Mouse (Mus musculus) hematopoietic stem cell, adult 5-6 weeks (primary cell): Measurements from ENCODE around the gene Sparc. TPM values are rescaled to one million over a fixed set of nuclear protein-coding genes. Genes with fewer than 3 reads are reported as not detected.

ENCODE experiments used
- ATAC-seq, 2 experiments: fragments of 125-278 bp in 1 of 2; replicated peaks in 1 of 2; 2 replicates each; pipeline ENCODE4 v1.8.0; 2016 to 2017; ENCODE audit warnings: inconsistent platforms in 2 of 2, mild to moderate bottlenecking in 2 of 2, moderate number of reproducible peaks in 2 of 2, low read depth in 1 of 2, moderate TSS enrichment in 1 of 2; ENCODE audit not compliant: low FRiP score in 2 of 2, poor library complexity in 2 of 2, severe bottlenecking in 2 of 2, insufficient read depth in 1 of 2, low TSS enrichment in 1 of 2
- total RNA-seq: library from RNA; stranded (forward); fragments of 172-1452, 232-1000 nt; gene quantifications from 2 replicates; pipeline ENCODE4 v1.2.3, GENCODE M21; 2017

Gene Sparc
- total RNA-seq, 1 experiment from 2014 or later = 1.6 TPM

DNA sequence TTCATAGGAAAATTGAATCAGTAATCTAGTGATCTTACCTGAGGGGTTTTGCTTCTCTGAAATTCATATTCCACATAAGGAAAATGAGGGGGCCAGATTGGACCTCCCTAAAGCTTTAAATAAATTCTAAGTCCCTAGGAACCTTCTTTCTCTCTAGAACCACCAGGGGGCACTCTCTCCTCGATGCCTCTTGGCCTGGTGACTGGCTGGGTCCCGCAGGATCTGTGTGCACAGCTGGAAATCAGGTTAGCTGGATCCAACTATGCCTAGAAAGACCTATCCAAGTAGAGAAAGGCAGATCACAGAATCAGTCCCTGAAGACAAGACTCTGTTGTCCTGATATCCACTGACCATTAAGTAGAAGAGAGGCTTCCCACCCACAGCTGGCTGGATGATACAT lies 33.2 kb downstream of the Sparc start:
- no peak; a peak in 1 of 4 replicates for ATAC-seq

DNA sequence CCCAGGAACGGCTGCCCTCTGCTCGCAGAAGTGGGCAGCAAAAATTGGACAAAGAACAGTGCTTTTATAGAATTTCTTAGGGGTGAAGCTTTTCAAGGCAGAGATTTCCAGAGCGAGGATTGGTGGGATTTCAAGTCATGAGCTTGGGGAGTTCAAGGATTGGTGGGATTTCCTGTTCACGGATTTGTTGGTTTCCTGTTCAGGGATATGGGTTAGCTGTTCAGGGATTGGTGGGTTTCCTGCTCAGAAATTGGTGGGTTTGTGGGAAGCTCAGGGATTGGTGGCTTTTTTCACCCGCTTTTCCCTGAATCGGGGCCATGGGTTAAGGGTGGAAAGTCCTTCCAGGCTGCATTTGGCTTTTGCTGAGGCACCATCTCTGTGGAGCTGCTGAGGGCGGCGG lies 35.4 kb downstream of the Sparc start:
- no peak for ATAC-seq

DNA sequence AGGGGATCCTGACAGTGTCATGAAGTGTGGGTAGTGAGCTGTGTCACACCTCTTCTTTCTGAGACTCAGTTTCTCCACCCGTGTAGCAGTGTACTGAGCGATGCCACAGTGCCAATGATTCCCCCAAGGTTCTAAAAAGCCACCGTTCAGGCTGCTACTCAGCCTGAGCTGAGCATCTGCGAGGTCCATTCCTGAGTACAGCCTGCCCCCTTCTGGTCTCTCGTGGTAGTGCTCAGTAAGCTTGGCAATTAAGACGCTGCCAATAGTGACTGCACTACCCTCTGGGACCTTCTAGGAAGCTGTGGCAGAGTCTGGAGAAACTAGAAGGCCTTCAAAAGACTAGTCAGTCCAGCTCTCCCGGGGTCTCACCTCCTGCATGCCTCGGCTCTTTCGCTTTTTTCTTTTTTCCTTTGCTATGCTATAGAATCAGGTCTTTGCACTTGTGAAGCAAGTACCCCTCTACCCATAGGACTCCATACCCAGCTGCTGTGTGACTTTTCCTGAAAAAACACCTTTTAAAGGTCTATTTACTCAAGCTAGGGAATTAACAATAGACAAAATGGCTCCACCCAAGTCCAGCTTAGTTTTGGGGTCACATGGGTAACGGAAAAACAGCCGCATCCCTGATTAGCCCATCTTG lies 36.4 kb downstream of the Sparc start:
- peak; percentile 89 to 92 for ATAC-seq

DNA sequence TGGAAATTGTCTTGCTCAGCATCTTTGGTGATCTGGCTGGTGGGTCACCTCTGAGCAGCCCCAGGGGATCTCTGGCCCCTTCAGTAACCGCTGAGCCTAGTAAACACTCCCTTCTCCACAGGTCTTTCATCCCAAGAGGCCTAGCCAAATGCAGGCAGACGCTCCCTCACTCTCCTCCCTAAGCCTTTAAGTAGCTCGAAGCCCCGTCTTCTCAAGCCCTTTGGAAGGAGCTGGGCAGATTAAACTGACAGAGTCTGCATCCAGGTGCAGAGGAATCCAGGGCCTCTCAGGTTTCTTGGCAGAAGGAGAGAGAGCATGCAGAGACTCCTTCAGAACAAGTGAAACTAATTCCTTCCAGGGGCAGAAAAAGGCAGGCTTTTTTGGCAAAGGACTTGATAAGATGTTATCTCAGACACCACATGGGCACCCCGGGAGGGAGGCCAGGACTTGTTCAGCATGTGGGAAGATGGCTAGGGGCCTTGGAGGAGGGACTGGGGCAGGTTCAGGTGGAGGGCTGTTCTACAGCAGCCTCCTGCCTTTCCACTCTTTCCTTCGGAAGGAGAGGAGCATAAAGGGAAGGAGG lies 39.4 kb downstream of the Sparc start:
- ATAC-seq = 0 out of 4 replicates have a peak, but pooled peaks have one; percentile 16 to 23

DNA sequence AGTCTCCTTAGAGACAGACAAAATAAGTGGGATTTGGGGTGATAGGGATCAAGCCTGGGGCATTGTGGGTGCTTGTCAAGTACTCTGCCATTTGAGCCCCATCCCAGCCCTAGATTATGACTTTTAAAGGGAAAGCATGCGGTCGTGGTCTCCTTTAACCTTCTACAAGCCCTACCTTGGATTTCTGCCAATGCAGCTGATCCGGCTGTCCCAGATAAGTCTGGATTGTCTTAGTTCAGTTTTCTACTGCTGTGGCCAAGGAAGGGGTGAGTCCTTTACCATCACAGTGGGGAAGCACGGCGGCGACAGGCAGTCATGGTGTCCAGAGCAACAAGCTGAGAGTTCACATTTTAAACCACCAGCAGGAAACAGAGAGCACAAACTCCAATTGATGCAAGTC lies 42.1 kb downstream of the Sparc start:
- ATAC-seq = peak; percentile 42 to 47

DNA sequence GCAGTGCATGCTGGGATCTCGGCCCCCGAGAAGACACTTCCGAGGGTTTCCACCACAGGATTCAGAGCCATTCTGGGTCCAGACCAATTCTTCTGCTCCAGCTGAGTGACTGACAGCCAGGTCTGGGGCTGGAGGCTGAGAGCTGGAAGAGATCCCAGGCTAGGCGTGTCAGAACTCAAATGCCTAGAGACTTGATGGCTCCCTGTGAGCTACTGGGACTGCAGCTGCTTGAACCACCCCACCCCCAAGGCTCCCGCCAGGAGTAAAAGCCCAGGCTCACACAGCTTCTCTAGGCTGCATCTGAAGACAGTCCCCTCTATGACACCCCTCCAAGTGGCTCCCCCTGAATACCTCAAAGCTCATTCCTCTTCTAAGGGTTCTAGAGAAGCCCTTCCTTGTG lies 44.6 kb downstream of the Sparc start:
- ATAC-seq = no peak

DNA sequence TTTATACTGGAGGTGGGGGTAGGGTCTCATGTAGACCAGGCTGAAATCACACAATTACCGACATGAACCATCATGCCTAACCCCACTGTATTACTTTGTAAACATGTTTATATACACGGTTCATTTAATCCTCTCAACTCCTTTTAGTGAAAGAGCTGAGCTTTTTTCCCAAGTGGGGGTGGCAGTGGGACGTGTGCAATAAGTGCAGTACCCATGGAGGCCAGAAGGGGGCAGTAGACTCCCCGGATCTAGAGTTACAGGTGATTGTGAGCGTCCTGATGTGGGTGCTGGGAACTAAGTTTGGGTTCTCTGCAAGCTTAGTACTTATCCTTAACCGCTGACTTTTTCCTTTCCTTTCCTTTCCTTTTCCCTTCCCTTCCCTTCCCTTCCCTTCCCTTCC lies 49.1 kb downstream of the Sparc start:
- ATAC-seq = no peak

DNA sequence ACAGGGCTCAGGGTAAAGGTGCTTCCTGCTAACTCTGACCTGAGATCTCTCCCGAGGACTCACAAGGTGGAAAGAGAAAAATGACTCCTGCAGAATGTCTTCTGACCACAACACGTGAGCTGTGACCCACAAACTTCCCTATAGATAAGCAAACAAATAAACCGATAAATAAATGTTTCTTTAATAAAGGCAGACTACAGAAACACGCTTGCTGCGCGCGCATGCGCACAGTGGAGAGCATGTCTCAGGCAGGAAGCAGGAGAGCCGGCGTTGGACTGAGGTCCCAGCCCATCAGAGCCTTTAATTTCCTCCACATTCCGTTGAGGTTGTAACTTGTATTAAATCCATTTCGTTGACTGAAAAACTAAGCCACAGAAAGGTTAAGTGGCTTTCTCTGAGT lies 49.6 kb downstream of the Sparc start:
- ATAC-seq = no peak; a peak in 1 of 4 replicates

DNA sequence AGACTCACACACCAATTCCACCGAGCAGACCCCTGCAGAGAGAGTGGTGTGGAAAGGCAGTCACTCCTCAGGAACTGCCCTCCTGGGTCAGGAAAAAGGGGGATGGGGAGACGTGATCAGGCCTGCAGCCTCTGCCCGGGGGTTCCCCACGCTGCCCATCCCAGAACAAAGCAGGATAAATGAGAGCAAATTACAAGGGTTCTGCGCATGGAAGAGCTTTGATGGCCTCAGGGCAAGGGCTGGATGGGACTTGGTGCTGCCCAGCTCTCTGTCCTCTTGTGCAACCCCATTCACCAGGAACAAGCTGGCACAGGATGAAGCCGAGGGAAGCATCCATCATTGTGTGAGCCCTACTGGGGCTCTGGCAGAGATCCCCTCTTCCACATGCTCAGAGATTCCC lies 51.0 kb downstream of the Sparc start:
- ATAC-seq = no peak

DNA sequence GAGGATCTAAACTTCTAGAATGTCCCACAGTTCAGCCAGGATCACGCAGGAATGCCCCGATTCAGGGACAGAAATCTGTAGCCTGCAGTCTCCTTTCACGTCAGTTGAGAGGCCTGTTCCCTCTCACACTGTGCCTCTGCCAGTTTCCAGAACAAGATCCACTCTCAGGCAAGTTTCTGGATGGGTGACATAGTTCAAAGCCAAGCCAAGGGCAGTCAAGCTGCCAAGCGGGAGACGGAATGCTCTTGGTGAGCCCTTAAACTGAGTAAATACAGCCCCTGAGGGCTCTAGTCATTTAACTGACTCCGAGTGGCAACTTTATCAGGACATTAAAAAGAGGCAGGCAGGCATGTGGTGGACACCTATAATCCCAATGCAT lies 53.9 kb downstream of the Sparc start:
- ATAC-seq = no peak

DNA sequence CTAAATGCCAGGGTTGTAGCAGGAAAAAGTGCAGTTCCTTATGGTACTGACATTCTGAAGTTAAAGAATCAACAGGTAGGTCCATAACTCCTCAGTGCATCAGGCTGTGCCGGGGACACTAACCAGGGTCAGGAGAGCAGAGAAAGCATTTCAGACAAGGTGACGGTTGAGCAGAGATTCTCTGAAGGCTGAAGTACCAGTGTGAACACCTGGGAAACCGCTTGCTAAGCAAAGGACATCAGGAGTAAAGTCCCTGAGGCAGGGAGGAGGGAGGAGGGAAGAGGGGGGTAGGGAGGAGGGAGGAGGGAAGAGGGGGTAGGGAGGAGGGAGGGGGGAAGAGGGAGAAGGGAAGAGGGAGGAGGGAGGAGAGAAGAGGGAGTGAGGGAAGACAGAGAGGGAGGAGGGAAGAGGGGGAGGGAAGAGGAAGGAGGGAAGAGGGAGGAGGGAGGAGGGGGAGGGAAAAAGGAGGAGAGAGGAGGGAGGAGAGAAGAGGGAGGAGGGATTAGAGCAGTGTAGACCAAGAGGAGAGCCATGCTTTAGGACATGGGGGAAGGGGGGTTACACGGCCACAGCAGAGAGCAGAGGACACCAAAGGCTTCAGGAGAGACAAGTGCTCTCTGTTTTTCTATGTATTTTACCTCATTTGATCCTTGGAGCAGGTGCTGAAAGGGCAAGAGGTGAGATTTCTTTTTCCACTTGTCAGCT lies 54.4 kb downstream of the Sparc start:
- ATAC-seq = no peak

DNA sequence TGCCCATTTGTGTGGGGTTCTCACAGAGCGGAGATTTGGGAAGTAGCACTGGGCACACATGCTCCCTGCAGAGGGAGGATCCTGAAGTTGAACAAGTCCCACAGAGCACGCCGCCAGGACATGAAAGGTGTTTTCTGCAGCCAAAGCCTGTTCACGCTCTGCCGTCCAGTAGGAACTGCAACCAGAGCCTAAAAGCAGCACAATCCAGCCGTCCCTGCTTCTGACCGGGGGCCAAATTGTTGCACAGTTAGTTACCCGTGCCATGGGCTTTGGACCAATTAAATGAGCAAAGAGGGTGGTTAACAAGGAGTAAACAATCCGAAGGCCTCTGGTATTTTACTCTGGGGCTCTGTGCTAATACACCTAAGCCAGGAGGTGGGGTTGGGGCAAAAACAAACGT lies 55.2 kb downstream of the Sparc start:
- ATAC-seq = no peak

DNA sequence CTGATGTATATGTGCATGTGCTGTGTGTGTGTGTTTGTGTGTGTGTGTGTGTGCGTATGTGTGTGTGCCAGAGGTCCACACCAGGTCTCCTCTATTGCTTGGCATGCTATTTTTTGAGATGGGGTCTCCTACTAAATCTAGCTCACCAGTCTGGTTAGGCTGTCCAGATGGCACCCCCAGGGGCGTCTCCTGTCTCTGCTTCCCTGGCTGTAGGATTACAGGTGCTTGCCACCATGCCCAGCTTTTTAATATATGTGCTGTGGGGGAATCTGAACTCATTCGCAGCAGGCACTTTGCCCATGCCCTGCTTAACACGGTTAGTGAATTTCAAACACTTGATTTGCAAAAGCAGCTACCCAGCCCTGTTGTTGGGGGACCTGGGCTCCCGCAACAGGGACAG lies 57.1 kb downstream of the Sparc start:
- ATAC-seq = no peak

DNA sequence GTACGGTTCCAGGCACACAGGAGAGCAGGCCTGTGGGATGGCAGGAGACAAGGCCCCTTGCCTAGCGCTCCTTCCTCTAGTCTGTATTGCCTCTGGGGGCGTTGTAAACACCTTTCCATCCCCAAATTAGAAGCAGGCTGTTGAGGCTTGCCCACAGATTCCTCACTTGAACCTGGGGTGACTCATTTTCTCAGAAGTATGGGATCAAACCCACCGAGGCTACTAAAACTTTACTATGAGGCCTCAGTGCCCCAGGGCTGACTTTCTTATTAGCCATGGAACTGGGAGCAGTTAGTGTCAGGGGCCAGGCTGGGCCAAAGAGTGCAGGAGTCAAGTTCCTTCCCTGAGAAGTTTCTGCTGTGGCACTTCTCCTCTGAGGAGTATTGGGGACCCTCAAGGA lies 57.7 kb downstream of the Sparc start:
- no peak for ATAC-seq

DNA sequence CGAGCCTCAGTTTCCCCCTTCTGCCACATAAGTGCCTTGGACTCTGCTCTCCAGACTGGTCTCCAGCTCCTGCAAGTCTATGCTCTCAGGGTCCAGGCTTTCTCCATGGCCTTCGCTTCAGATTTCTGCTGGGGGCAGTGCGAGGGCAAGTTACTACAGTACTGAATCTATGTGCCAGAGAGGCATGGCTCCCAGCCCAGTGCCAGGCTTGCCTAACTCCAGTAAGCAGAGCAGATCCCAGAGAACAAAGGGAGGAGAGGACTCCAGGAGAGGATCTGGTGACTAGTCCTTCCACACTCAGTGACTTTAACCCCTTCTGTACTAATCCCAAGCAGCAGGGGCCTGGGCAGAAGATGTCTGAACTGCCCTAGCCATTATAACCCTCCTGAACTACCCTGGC lies 58.3 kb downstream of the Sparc start:
- no peak for ATAC-seq

DNA sequence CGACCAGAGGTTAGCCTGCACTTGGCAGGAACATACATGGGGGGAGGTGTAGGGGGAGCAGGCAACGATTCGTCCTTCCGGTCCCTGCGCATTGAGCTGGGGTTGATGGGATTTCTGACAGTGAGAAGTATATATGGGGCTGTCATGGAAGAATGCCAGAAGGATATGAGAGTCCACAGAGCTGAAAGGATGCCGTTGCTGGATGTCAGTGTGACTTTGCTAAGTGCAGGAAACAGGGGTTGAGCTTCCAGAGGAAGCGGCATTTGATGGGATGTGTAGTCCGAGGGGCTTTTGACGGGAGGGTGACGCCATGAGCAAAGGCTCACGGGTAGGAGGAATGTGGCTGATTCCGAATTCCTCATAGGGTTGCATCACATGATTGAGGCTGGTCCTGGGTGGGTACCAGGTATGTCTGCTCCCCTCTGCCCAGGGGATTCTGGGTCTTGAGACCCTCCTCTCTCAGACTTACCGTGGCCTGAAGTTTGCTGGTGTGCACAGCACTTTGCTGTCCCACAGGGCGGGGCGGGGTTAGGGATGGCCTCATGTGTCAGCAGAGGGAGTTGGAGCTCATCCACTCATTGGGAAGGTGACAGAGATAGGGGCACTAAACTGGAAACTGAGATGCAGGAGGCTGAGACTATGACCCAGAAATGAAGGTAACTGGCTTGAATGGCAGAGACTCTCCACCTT lies 64.7 kb downstream of the Sparc start:
- ATAC-seq = no peak

DNA sequence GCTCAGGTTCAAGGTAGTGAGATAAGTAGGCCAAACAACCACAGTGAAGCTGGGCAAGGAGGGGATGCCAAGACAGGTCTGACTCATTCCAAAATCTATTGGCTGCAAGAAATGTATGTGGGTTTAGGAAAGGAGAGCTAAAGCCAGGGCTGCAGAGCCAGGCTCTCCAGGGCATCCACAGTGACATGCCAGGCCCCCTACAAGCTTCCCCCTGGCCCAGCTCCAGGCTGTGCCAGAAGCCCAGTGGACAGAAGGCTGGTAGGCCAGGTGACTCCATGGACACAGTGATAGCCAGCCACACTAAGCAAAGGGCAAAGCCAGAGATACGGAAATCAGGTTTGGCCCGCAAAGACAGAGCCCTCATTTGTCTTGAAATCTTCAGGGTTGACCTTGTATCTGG lies 66.1 kb downstream of the Sparc start:
- ATAC-seq = no peak
